Mouse (Mus musculus) liver, embryonic 14.5 days (tissue): Measurements from ENCODE around the gene Pkd2.

Experiments used
- CTCF ChIP-seq: IDR thresholded peaks from 2 replicates; pipeline ENCODE4 v1.5.1; 2016; ENCODE audit warnings: antibody characterized with exemption, low read depth, control low read depth
- EP300 ChIP-seq: IDR thresholded peaks from 2 replicates; pipeline ENCODE4 v1.6.1; 2016; ENCODE audit warnings: antibody characterized with exemption, low read depth

GRCm38 (mm10) chr5:104472371-104472770, 13.1 kb downstream of the Pkd2 start:
- TF ChIP-seq CTCF (peak; percentile 21; the same call in 1 of the 2 replicates), EP300 (no peak)
